Mouse (Mus musculus) midbrain, embryonic 10.5 days (tissue): ENCODE measurements around the gene Ppan. TPM values are rescaled to one million over a fixed set of nuclear protein-coding genes. Genes with fewer than 3 reads are reported as not detected.

ENCODE experiments used
- DNase-seq: peaks from one replicate; pipeline ENCODE4 v3.0.0-alpha.2; 2017; ENCODE audit warnings: low spot score
- H3K27ac ChIP-seq: fragments of 300-500 bp; sonication (generic); replicated peaks from 2 replicates; pipeline ENCODE4 v1.5.1; 2016; ENCODE audit warnings: mild to moderate bottlenecking
- H3K27me3 ChIP-seq: fragments of 300-500 bp; sonication (generic); 2 replicates; pipeline ENCODE4 v1.6.1; 2016; ENCODE audit warnings: low read depth, mild to moderate bottlenecking; ENCODE audit not compliant: poor library complexity, severe bottlenecking
- H3K36me3 ChIP-seq: fragments of 300-500 bp; sonication (generic); 2 replicates; pipeline ENCODE4 v1.6.1; 2016; ENCODE audit warnings: mild to moderate bottlenecking, moderate library complexity
- H3K4me1 ChIP-seq: fragments of 300-500 bp; sonication (generic); 2 replicates; pipeline ENCODE4 v1.6.1; 2016
- H3K4me3 ChIP-seq: fragments of 300-500 bp; sonication (generic); 2 replicates; pipeline ENCODE4 v1.5.1; 2016; ENCODE audit warnings: mild to moderate bottlenecking, moderate library complexity
- H3K9me3 ChIP-seq: fragments of 300-500 bp; sonication (generic); replicated peaks from 2 replicates; pipeline ENCODE4 v1.6.1; 2016; ENCODE audit warnings: mild to moderate bottlenecking
- WGBS: fragments of 180-500 bp; shearing (Covaris S2); methylation state at CpG from one replicate; pipeline ENCODE4 v1.1.7; 2016; 5-methylcytosine and 5-hydroxymethylcytosine counted together
- polyA plus RNA-seq: library from polyadenylated mRNA; unstranded; fragments of >200 nt; fragmentation: Nextera tagmentation; extraction: Ambion mirVana; gene quantifications from 2 replicates; pipeline ENCODE4 v1.2.1, GENCODE M21; 2016

The Ppan gene
- polyA plus RNA-seq, result 78.4 and 97.2 TPM in 2 replicates

- WGBS, result under 1% methylated on average over 43 of the region's 43 CpGs
- H3K9me3 ChIP-seq, result no peaks in the 10 kb centered on the region; the same call in 1 of the 2 replicates
- H3K4me3 ChIP-seq, result peak within 1 kb of the TSS; percentile 90
- H3K36me3 ChIP-seq, result peaks cover 37% of the 10 kb centered on the region
- peak within 1 kb of the TSS; percentile 89 for H3K27ac ChIP-seq
- peaks cover 15% of the 10 kb centered on the region for H3K4me1 ChIP-seq
- peak; percentile 96 for DNase-seq
- no peaks in the 10 kb centered on the region for H3K27me3 ChIP-seq
These were observed at the start of gene Ppan for GRCm38 (mm10) chr9:20887704-20888385. Gene Ppan, plus strand, starts transcription at chr9:20888175.

DNA sequence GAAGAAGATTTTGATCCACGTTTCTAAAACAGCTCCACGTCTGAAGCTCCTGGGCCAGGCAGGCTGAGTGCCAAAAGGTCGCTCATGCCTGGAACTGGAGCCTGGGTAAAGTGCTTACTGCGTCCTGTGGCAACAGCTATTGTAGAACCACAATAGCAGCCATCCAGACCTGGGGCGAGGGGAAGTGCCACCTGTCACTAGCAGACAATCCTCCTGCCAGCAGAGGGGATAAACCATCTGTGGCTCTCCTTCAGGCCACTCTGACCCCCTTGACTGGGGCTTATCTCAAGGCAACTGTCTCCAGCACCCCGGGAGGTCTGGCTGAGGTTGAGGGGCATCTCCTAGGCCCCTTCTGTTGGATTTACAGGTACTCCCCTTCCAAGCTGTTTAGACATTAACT is 49.0 kb upstream of the Ppan start:
- no peaks in the 10 kb centered on the region for H3K36me3 ChIP-seq
- no peaks in the 10 kb centered on the region for H3K27me3 ChIP-seq
- 46% methylated on average over 6 of the region's 6 CpGs for WGBS
- peaks cover 7% of the 10 kb centered on the region; the same call in 1 of the 2 replicates for H3K4me1 ChIP-seq
- H3K4me3 ChIP-seq, result no peak overlapping the region
- H3K27ac ChIP-seq, result no peak overlapping the region
- no peaks in the 10 kb centered on the region for H3K9me3 ChIP-seq
- no peak for DNase-seq

DNA sequence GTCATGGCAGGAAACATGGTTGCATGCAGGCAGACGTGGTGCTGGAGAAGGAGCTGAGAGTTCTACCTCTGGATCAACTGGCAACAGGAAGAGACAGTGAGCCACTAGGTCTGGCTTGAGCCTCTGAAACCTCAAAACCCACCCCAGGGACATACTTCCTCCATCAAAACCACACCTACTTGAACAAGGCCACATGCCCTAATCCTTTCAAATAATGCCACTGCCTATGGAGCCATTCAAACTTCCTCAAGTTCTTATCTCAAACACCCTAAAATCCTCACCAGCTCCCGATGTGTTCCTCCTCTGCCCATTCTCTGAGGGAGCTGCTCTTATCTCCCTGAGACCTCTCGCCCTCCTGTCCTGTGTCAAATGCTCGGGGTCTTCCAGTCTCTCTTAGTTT is 45.8 kb upstream of the Ppan start:
- no peak overlapping the region for H3K4me3 ChIP-seq
- H3K36me3 ChIP-seq, result no peaks in the 10 kb centered on the region
- no peaks in the 10 kb centered on the region for H3K9me3 ChIP-seq
- no peaks in the 10 kb centered on the region for H3K27me3 ChIP-seq
- H3K27ac ChIP-seq, result no peak overlapping the region
- peaks cover 7% of the 10 kb centered on the region; the same call in 1 of the 2 replicates for H3K4me1 ChIP-seq
- DNase-seq, result no peak
- 71% methylated on average over 4 of the region's 4 CpGs for WGBS

- DNase-seq, result no peak
- WGBS, result 40% methylated on average over 2 of the region's 2 CpGs
- H3K4me1 ChIP-seq, result peaks cover 7% of the 10 kb centered on the region; the same call in 1 of the 2 replicates
These were observed 45.3 kb upstream of the Ppan start for GRCm38 (mm10) chr9:20842670-20843069.

GRCm38 (mm10) chr9:20850179-20850578 is 37.8 kb upstream of the Ppan start:
- Histone ChIP-seq H3K4me3 (no peak overlapping the region), H3K36me3 (no peaks in the 10 kb centered on the region), H3K9me3 (no peaks in the 10 kb centered on the region), H3K27me3 (no peaks in the 10 kb centered on the region), H3K4me1 (no peaks in the 10 kb centered on the region), H3K27ac (no peak overlapping the region)
- DNase-seq, result no peak
- WGBS, result 88% methylated on average over 2 of the region's 2 CpGs

More at GRCm38 (mm10) chr9:20842670-20843069, 45.3 kb upstream of the Ppan start:
- H3K9me3 ChIP-seq, result no peaks in the 10 kb centered on the region
- no peak overlapping the region for H3K27ac ChIP-seq
- H3K27me3 ChIP-seq, result no peaks in the 10 kb centered on the region
- H3K4me3 ChIP-seq, result no peak overlapping the region
- H3K36me3 ChIP-seq, result no peaks in the 10 kb centered on the region

DNA sequence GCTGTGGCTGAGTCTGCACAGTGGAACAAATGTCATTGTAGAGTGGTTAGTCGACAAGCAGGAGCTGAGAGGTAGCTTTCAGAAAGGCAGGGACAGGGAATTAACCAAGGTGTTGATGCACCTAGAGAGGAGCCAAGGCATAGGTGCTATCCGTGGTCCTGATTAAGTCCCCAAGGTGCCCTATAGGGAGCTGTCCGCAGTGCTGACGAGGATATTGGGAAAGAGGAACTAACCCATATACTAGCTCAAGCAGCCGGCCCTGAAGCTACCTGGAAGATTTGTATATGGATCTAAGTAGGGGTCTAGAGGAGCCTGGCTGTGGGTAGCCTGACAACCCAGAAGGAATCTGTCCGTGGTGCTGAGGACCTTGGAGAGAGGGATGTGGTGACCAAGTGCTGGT is 30.8 kb upstream of the Ppan start:
- Histone ChIP-seq H3K4me1 (no peaks in the 10 kb centered on the region), H3K27ac (no peak overlapping the region), H3K36me3 (no peaks in the 10 kb centered on the region), H3K4me3 (no peak overlapping the region), H3K27me3 (no peaks in the 10 kb centered on the region), H3K9me3 (no peaks in the 10 kb centered on the region)
- 9% methylated on average over 6 of the region's 6 CpGs for WGBS
- peak; percentile 26 for DNase-seq

- Histone ChIP-seq H3K4me3 (no peak overlapping the region), H3K4me1 (no peaks in the 10 kb centered on the region), H3K27me3 (no peaks in the 10 kb centered on the region), H3K36me3 (no peaks in the 10 kb centered on the region), H3K27ac (no peak overlapping the region), H3K9me3 (no peaks in the 10 kb centered on the region)
- no peak for DNase-seq
- WGBS, result 52% methylated on average over 6 of the region's 6 CpGs
These were observed 28.0 kb upstream of the Ppan start for GRCm38 (mm10) chr9:20859926-20860325.

GRCm38 (mm10) chr9:20861821-20862220 is 26.2 kb upstream of the Ppan start:
- Histone ChIP-seq H3K27ac (no peak overlapping the region), H3K27me3 (peaks cover 10% of the 10 kb centered on the region; the same call in 1 of the 2 replicates), H3K9me3 (no peaks in the 10 kb centered on the region), H3K4me1 (no peaks in the 10 kb centered on the region), H3K4me3 (no peak overlapping the region), H3K36me3 (no peaks in the 10 kb centered on the region)
- DNase-seq, result peak; percentile 56
- 15% methylated on average over 4 of the region's 4 CpGs for WGBS

DNA sequence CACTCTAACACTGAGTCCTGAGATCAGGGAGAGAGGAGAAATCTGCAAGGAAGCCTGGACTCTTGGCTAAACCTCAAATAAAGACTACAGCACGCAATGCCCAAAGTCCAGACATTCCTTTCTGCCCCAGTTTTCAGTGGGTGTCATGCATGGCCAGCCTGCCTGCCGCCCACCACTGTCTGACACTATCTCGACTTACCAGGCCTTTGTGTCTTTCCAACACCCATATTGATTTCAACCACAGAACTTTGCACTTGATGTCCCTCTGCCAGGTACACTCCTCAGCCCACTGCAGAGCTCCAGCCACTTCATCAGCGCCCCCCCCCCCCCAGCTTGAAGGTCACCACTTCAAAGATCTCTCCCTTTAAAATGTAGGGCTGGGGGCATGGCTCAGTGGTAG is 25.8 kb upstream of the Ppan start:
- Histone ChIP-seq H3K27ac (no peak overlapping the region), H3K4me1 (no peaks in the 10 kb centered on the region), H3K27me3 (peaks cover 14% of the 10 kb centered on the region), H3K36me3 (no peaks in the 10 kb centered on the region), H3K9me3 (no peaks in the 10 kb centered on the region), H3K4me3 (no peak overlapping the region)
- no peak for DNase-seq
- 56% methylated on average over 4 of the region's 4 CpGs for WGBS

DNA sequence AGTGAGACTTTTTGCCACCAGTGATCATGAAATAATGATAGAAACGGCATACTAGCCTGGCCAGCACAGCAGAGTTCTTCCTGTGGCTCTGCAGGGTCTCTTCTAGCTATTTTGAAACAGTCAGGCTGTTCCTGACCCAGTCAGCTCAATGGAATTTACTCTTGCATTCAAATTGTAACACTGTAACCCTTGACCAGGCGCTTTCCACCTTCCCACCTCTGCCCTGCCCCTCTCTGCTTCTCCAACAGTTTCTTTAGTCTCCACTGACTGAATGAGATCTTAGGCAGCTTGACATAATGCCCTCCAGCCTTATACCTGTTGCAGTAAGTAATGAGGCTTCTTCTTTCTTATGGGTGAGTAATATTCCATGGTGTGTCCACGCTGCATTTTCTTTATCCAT is 21.1 kb upstream of the Ppan start:
- no peak for DNase-seq
- WGBS, result 71% methylated on average over 3 of the region's 3 CpGs

GRCm38 (mm10) chr9:20868448-20869001 is 19.4 kb upstream of the Ppan start, which contains the start of gene A230050P20Rik:
Gene A230050P20Rik, plus strand, starts transcription at chr9:20868642.
- no peaks in the 10 kb centered on the region for H3K9me3 ChIP-seq
- WGBS, result 9% methylated on average over 53 of the region's 53 CpGs
- H3K27me3 ChIP-seq, result peaks cover 56% of the 10 kb centered on the region
- H3K4me1 ChIP-seq, result peaks cover 9% of the 10 kb centered on the region
- peak within 1 kb of the TSS; percentile 45 for H3K4me3 ChIP-seq
- DNase-seq, result peak; percentile 21
- H3K27ac ChIP-seq, result no peak within 1 kb of the TSS
- H3K36me3 ChIP-seq, result no peaks in the 10 kb centered on the region

More for the DNA sequence above, 21.1 kb upstream of the Ppan start:
- Histone ChIP-seq H3K9me3 (no peaks in the 10 kb centered on the region), H3K4me1 (peaks cover 9% of the 10 kb centered on the region), H3K36me3 (no peaks in the 10 kb centered on the region), H3K27me3 (peaks cover 56% of the 10 kb centered on the region), H3K27ac (no peak overlapping the region), H3K4me3 (no peak overlapping the region)

- Histone ChIP-seq H3K27ac (no peak overlapping the region), H3K9me3 (no peaks in the 10 kb centered on the region), H3K4me3 (peak overlapping the region; percentile 45), H3K27me3 (peaks cover 56% of the 10 kb centered on the region), H3K4me1 (peaks cover 9% of the 10 kb centered on the region), H3K36me3 (no peaks in the 10 kb centered on the region)
- no peak for DNase-seq
- WGBS, result 8% methylated on average over 19 of the region's 19 CpGs
These were observed 18.7 kb upstream of the Ppan start for GRCm38 (mm10) chr9:20869246-20869645.
